Mouse (Mus musculus) stomach, embryonic 14.5 days (tissue): Measurements from ENCODE around the gene Khk. TPM values are rescaled to one million over a fixed set of nuclear protein-coding genes. Genes with fewer than 3 reads are reported as not detected.

ENCODE experiments used
- ATAC-seq: fragments of 200-750 bp; cut with Nextera tagmentation; 2 replicates; pipeline ENCODE4 v1.8.0; 2017; ENCODE audit warnings: low read depth, moderate TSS enrichment; ENCODE audit not compliant: insufficient number of reproducible peaks, insufficient read depth, low FRiP score
- H3K27ac ChIP-seq: fragments of 300-500 bp; sonication (generic); 2 replicates; pipeline ENCODE4 v1.5.1; 2014; ENCODE audit warnings: mild to moderate bottlenecking, low read length, moderate library complexity, mixed read lengths
- H3K27me3 ChIP-seq: fragments of 300-500 bp; sonication (generic); 2 replicates; pipeline ENCODE4 v1.6.1; 2014; ENCODE audit warnings: low read length, control low read depth, mixed read lengths; ENCODE audit not compliant: control insufficient read depth, insufficient read depth
- H3K36me3 ChIP-seq: fragments of 300-500 bp; sonication (generic); 2 replicates; pipeline ENCODE4 v1.6.1; 2014; ENCODE audit warnings: mild to moderate bottlenecking, control low read depth, low read length, moderate library complexity, mixed read lengths; ENCODE audit not compliant: control insufficient read depth, insufficient read depth
- H3K4me1 ChIP-seq: fragments of 300-500 bp; sonication (generic); 2 replicates; pipeline ENCODE4 v1.6.1; 2014; ENCODE audit warnings: low read length, control low read depth, mixed read lengths; ENCODE audit not compliant: control insufficient read depth, insufficient read depth
- H3K4me2 ChIP-seq: fragments of 300-500 bp; sonication (generic); replicated peaks from 2 replicates; pipeline ENCODE4 v1.6.1; 2014; ENCODE audit warnings: low read depth, low read length, control low read depth
- H3K4me3 ChIP-seq: fragments of 300-500 bp; sonication (generic); 2 replicates; pipeline ENCODE4 v1.5.1; 2014; ENCODE audit warnings: low read depth, low read length, control low read depth
- H3K9ac ChIP-seq: fragments of 300-500 bp; sonication (generic); replicated peaks from 2 replicates; pipeline ENCODE4 v1.6.1; 2014; ENCODE audit warnings: low read depth, mild to moderate bottlenecking, control low read depth, low read length, moderate library complexity, mixed read lengths
- H3K9me3 ChIP-seq: fragments of 300-500 bp; sonication (generic); 2 replicates; pipeline ENCODE4 v1.6.1; 2016; ENCODE audit warnings: low read depth, low read length, control low read depth; ENCODE audit not compliant: control insufficient read depth
- WGBS: fragments of 180-500 bp; shearing (Covaris S2); extraction: QIAGEN DNeasy Blood & Tissue Kit; methylation state at CpG from one replicate; pipeline ENCODE4 v1.1.7; 2014; 5-methylcytosine and 5-hydroxymethylcytosine counted together
- polyA plus RNA-seq: library from polyadenylated mRNA; unstranded; fragments of >200 nt; fragmentation: Nextera tagmentation; extraction: Ambion mirVana; gene quantifications from 2 replicates; pipeline ENCODE4 v1.2.1, GENCODE M21; 2014

The Khk gene
- polyA plus RNA-seq, 1 experiment from 2014 or later: 24.2 TPM

DNA sequence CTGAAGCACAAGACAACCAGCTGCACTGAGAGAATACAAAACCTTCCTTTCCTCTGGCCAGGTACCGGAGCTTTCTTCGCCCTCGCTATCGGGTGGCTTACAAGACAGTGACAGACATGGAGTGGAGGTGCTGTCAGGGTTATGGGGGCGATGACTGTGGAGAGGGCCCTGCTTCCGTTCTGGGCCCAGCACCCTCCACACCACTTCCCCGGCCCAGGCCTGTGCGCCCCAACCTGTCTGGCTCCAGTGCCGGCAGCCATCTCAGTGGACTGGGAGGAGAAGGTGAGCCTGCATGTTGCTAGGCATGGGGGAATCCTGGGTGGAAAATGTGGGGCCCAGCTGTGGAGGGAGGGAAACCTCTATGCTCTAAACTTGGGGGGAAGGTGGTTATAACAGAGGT lies 5.8 kb upstream of the Khk start:
- Histone ChIP-seq H3K27ac (peak overlapping the region; percentile 96), H3K27me3 (no peaks in the 10 kb centered on the region), H3K9me3 (no peaks in the 10 kb centered on the region), H3K4me3 (peak overlapping the region; percentile 43), H3K9ac (peak overlapping the region; percentile 77), H3K4me1 (peaks cover 34% of the 10 kb centered on the region), H3K4me2 (peak overlapping the region; percentile 89), H3K36me3 (peaks cover 29% of the 10 kb centered on the region)
- ATAC-seq: no peak
- WGBS: 45% methylated on average over 9 of the region's 9 CpGs

DNA sequence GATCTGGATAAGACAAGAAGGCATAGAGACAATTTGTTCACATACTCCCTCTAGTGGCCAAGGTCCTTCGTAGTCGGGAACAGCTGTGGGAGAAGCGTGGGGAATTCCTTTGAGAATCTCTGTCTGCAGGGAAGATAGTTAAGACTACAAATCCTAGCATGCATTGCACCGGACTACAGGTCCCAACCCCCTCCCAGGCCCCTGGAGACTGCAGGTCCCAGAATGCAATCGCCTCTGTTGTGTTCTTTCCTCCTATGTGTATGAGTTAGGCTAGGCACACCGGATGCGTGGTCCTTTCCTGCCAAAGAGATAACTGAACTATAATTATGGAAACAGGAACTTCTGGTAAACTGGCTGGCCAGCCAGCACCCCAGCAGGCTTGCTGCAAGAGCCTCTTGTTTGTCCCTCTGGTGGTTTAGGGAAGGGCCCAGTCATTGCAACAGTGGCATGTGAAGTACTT lies 5.2 kb upstream of the Khk start:
- Histone ChIP-seq H3K9ac (0 out of 2 replicates have a peak overlapping the region, but pooled peaks have one; percentile 77), H3K27ac (peak overlapping the region; percentile 96; the same call in 1 of the 2 replicates), H3K9me3 (no peaks in the 10 kb centered on the region), H3K27me3 (no peaks in the 10 kb centered on the region), H3K4me3 (peak overlapping the region; percentile 43), H3K4me1 (peaks cover 28% of the 10 kb centered on the region), H3K4me2 (peak overlapping the region; percentile 89), H3K36me3 (peaks cover 29% of the 10 kb centered on the region)
- 3% methylated on average over 7 of the region's 7 CpGs for WGBS
- ATAC-seq: peak; percentile 43

- H3K9me3 ChIP-seq: no peaks in the 10 kb centered on the region
- H3K27ac ChIP-seq: no peak overlapping the region
- no peaks in the 10 kb centered on the region for H3K27me3 ChIP-seq
- H3K36me3 ChIP-seq: peaks cover 29% of the 10 kb centered on the region
- H3K4me2 ChIP-seq: no peak overlapping the region
- no peak overlapping the region for H3K9ac ChIP-seq
- H3K4me3 ChIP-seq: no peak overlapping the region
- peaks cover 22% of the 10 kb centered on the region; the same call in 1 of the 2 replicates for H3K4me1 ChIP-seq
- no peak for ATAC-seq
- 93% methylated on average over 9 of the region's 9 CpGs for WGBS
Measured at GRCm38 (mm10) chr5:30916841-30917240, 4.4 kb upstream of the Khk start.

DNA sequence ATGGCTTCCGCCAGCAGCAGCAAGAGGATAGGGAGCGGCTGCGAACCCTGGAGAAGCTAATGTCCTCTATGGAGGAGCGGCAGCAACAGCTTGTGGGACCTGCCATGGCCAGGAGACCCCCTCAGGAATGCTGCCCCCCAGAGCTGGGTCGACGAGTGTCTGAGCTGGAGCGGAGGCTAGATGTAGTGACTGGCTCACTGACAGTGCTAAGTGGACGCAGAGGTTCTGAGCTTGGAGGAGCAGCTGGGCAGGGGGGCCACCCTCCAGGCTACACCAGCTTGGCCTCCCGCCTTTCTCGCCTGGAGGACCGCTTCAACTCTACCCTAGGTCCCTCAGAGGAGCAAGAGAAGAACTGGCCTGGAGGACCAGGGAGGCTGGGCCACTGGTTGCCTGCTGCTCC lies 3.9 kb upstream of the Khk start:
- H3K36me3 ChIP-seq: peaks cover 33% of the 10 kb centered on the region
- H3K4me2 ChIP-seq: no peak overlapping the region
- no peak overlapping the region for H3K4me3 ChIP-seq
- no peak overlapping the region for H3K9ac ChIP-seq
- H3K9me3 ChIP-seq: no peaks in the 10 kb centered on the region
- H3K27me3 ChIP-seq: no peaks in the 10 kb centered on the region
- 90% methylated on average over 11 of the region's 11 CpGs for WGBS
- no peak overlapping the region for H3K27ac ChIP-seq
- no peak for ATAC-seq
- H3K4me1 ChIP-seq: peaks cover 22% of the 10 kb centered on the region

DNA sequence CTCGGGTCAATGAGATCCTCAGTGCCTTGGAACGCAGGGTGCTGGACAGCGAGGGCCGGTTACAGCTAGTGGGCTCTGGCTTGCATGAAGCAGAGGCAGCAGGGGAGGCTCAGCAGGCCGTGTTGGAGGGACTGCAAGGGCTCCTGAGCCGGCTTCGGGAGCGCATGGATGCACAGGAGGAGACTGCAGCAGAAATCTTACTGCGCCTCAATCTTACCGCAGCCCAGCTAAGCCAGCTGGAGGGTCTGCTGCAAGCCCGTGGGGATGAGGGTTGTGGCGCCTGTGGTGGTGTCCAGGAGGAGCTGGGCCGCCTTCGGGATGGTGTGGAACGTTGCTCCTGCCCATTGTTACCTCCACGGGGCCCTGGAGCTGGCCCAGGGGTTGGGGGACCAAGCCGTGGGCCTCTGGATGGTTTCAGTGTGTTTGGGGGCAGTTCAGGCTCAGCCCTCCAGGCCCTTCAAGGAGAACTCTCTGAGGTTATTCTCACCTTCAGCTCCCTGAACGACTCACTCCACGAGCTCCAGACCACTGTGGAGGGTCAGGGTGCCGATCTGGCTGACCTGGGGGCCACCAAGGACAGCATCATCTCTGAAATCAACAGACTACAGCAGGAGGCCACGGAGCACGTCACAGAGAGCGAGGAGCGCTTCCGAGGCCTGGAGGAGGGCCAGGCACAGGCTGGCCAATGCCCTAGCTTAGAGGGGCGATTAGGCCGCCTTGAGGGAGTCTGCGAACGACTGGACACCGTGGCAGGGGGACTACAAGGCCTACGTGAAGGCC lies 3.1 kb upstream of the Khk start:
- Histone ChIP-seq H3K9ac (no peak overlapping the region), H3K36me3 (peaks cover 37% of the 10 kb centered on the region), H3K27me3 (no peaks in the 10 kb centered on the region), H3K27ac (no peak overlapping the region), H3K4me2 (no peak overlapping the region), H3K9me3 (no peaks in the 10 kb centered on the region), H3K4me1 (peaks cover 22% of the 10 kb centered on the region), H3K4me3 (no peak overlapping the region)
- 86% methylated on average over 31 of the region's 31 CpGs for WGBS
- no peak for ATAC-seq

DNA sequence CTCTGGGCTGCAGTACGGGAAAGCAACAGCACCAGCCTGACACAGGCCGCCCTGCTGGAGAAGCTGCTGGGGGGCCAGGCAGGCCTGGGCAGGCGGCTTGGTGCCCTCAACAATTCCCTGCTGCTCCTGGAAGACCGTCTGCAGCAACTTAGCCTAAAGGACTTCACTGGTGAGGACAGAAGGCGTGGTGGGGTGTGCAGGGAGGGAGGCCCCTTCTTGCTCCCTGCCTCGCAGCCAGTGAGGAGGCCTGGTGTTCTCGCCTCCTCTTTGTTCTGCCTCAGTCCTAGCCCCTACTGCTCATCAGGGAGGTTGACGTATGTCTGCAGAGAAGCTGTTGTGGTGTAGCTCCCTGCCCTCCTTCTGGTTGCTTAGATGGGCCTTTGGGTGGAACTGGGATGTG lies 2.5 kb upstream of the Khk start:
- Histone ChIP-seq H3K27me3 (no peaks in the 10 kb centered on the region), H3K36me3 (peaks cover 37% of the 10 kb centered on the region), H3K4me1 (peaks cover 22% of the 10 kb centered on the region), H3K4me3 (no peak overlapping the region), H3K9me3 (no peaks in the 10 kb centered on the region), H3K27ac (no peak overlapping the region), H3K4me2 (no peak overlapping the region), H3K9ac (no peak overlapping the region)
- ATAC-seq: no peak
- 72% methylated on average over 8 of the region's 8 CpGs for WGBS

DNA sequence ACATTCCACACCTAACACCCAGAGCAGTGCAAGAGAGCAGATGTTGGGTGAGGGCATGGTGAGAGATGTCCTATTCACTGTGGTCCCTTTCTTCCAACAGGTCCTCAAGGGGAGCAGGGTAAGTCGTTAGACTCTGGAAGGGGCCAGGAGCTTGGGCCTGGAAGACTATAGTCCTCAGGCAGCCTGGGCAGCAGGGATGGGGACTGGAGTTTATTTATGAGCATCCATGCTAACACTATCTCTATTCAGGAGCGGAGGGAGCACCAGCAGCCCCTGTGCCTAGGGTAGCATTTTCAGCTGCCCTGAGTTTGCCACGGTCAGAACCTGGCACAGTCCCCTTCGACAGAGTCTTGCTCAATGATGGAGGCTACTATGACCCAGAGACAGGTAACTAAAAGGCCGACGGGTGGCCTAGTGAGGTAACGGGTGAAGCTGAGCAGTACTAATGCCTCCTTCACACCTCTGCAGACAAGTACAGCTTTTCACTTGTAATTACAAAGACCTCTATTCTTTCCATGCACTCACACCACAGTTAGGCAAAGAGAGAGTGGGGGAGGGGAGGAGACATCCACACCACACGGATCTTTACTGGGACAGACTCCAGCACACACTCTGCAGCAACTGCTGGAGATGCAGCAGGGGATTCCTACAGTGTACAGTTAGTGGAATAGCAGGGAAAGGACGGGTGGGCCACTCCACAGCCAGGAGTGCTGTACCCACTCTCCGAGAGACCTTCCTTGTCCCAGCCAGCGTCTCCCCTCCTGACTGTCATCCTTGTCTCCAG lies 1.2 kb upstream of the Khk start:
- Histone ChIP-seq H3K9me3 (no peaks in the 10 kb centered on the region), H3K27me3 (no peaks in the 10 kb centered on the region), H3K27ac (no peak overlapping the region), H3K4me1 (peaks cover 22% of the 10 kb centered on the region), H3K9ac (no peak overlapping the region), H3K4me2 (no peak overlapping the region), H3K36me3 (peaks cover 37% of the 10 kb centered on the region), H3K4me3 (no peak overlapping the region)
- 70% methylated on average over 11 of the region's 11 CpGs for WGBS
- no peak for ATAC-seq

DNA sequence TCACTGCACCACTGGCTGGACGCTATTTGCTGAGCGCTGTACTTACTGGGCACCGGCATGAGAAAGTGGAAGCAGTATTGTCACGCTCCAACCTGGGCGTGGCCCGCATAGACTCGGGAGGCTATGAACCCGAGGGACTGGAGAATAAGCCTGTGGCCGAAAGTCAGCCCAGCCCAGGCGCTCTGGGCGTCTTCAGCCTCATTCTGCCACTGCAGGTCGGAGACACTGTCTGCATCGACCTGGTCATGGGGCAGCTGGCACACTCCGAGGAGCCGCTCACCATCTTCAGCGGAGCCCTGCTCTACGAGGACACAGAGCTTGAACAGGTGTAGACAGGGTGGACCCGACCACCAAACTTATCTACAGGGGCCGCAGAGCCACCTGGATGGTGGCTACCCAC lies 610 bp upstream of the Khk start:
- Histone ChIP-seq H3K4me3 (0 out of 2 replicates have a peak overlapping the region, but pooled peaks have one; percentile 0), H3K9ac (no peak overlapping the region), H3K36me3 (peaks cover 37% of the 10 kb centered on the region), H3K27ac (no peak overlapping the region), H3K4me1 (peaks cover 19% of the 10 kb centered on the region), H3K9me3 (no peaks in the 10 kb centered on the region), H3K4me2 (peak overlapping the region; percentile 84; the same call in 1 of the 2 replicates), H3K27me3 (no peaks in the 10 kb centered on the region)
- no peak for ATAC-seq
- WGBS: 51% methylated on average over 19 of the region's 19 CpGs
